Mouse (Mus musculus) MEL (cell line): ENCODE measurements around the gene Cfap58. TPM values are rescaled to one million over a fixed set of nuclear protein-coding genes. Genes with fewer than 3 reads are reported as not detected.

Experiments used
- DNase-seq: peaks from one replicate; pipeline ENCODE4 v3.0.0; 2011; ENCODE audit warnings: low read depth, low spot score
- H3K27ac ChIP-seq: 2 replicates; pipeline ENCODE4 v1.5.1; 2012; ENCODE audit warnings: low read depth, mild to moderate bottlenecking, control low read depth, low read length, moderate library complexity; ENCODE audit not compliant: control insufficient read depth
- H3K27me3 ChIP-seq, 2 experiments: fragments of 150-350 bp in 1 of 2; sonication (generic) in 1 of 2; 2 replicates each; pipeline ENCODE4 v1.6.1; 2012; ENCODE audit warnings: low read length in 2 of 2, mild to moderate bottlenecking in 2 of 2, improper control_type of control experiment in 1 of 2, moderate library complexity in 1 of 2; ENCODE audit not compliant: insufficient read depth in 2 of 2, control insufficient read depth in 1 of 2
- H3K36me3 ChIP-seq, 2 experiments: 2 replicates each; pipeline ENCODE4 v1.6.1; 2012 to 2014; ENCODE audit warnings: low read length in 2 of 2, improper control_type of control experiment in 1 of 2, inconsistent platforms in 1 of 2, mild to moderate bottlenecking in 1 of 2; ENCODE audit not compliant: insufficient read depth in 2 of 2, control insufficient read depth in 1 of 2
- H3K4me1 ChIP-seq, 2 experiments: fragments of 150-350 bp in 1 of 2; sonication (generic) in 1 of 2; 2 replicates each; pipeline ENCODE4 v1.6.1; 2012; ENCODE audit warnings: low read length in 2 of 2, improper control_type of control experiment in 1 of 2, mild to moderate bottlenecking in 1 of 2; ENCODE audit not compliant: insufficient read depth in 2 of 2, control insufficient read depth in 1 of 2
- H3K4me3 ChIP-seq, 2 experiments: fragments of 150-350 bp in 1 of 2; sonication (generic) in 1 of 2; 2 replicates each; pipeline ENCODE4 v1.5.1; 2012; ENCODE audit warnings: low read depth in 2 of 2, low read length in 2 of 2, mild to moderate bottlenecking in 2 of 2, moderate library complexity in 2 of 2, control low read depth in 1 of 2, improper control_type of control experiment in 1 of 2; ENCODE audit not compliant: control insufficient read depth in 1 of 2, insufficient read depth in 1 of 2
- H3K79me2 ChIP-seq: 2 replicates; pipeline ENCODE4 v1.6.1; 2012; ENCODE audit warnings: mild to moderate bottlenecking, low read length, moderate library complexity; ENCODE audit not compliant: control insufficient read depth, poor library complexity, insufficient read depth
- H3K9ac ChIP-seq: 2 replicates; pipeline ENCODE4 v1.6.1; 2012; ENCODE audit warnings: low read depth, mild to moderate bottlenecking, control low read depth, low read length, moderate library complexity; ENCODE audit not compliant: control insufficient read depth, poor library complexity, severe bottlenecking
- H3K9me3 ChIP-seq: fragments of 150-350 bp; sonication (generic); replicated peaks from 2 replicates; pipeline ENCODE4 v1.6.1; 2012; ENCODE audit warnings: mild to moderate bottlenecking, low read length, improper control_type of control experiment, moderate library complexity; ENCODE audit not compliant: insufficient read depth
- BHLHE40 ChIP-seq: IDR thresholded peaks from 2 replicates; pipeline ENCODE4 v1.6.1; 2012; ENCODE audit warnings: low read depth, mild to moderate bottlenecking, inconsistent platforms, low read length, improper control_type of control experiment, borderline replicate concordance
- CHD1 ChIP-seq: IDR thresholded peaks from 2 replicates; pipeline ENCODE4 v1.6.1; 2012; ENCODE audit warnings: low read depth, mild to moderate bottlenecking, inconsistent platforms, low read length, improper control_type of control experiment
- CHD2 ChIP-seq: IDR thresholded peaks from 2 replicates; pipeline ENCODE4 v1.6.1; 2011; ENCODE audit warnings: low read length, improper control_type of control experiment
- E2F4 ChIP-seq: IDR thresholded peaks from 2 replicates; pipeline ENCODE4 v1.6.1; 2011; ENCODE audit warnings: low read depth, low read length, improper control_type of control experiment, borderline replicate concordance
- ELF1 ChIP-seq: IDR thresholded peaks from 2 replicates; pipeline ENCODE4 v1.6.1; 2014; ENCODE audit warnings: low read depth, mild to moderate bottlenecking, inconsistent platforms, low read length, improper control_type of control experiment, moderate library complexity
- EP300 ChIP-seq, 2 experiments: IDR thresholded peaks; 2 replicates each; pipeline ENCODE4 v1.6.1; 2011; ENCODE audit warnings: improper control_type of control experiment in 2 of 2, low read length in 2 of 2, low read depth in 1 of 2, mild to moderate bottlenecking in 1 of 2
- ETS1 ChIP-seq: IDR thresholded peaks from 2 replicates; pipeline ENCODE4 v1.6.1; 2012; ENCODE audit warnings: low read depth, mild to moderate bottlenecking, inconsistent platforms, low read length, improper control_type of control experiment, moderate library complexity
- GABPA ChIP-seq: IDR thresholded peaks from 2 replicates; pipeline ENCODE4 v1.6.1; 2012; ENCODE audit warnings: low read depth, mild to moderate bottlenecking, inconsistent platforms, low read length, improper control_type of control experiment, moderate library complexity
- GATA1 ChIP-seq: IDR thresholded peaks from 2 replicates; pipeline ENCODE4 v1.6.1; 2011; ENCODE audit warnings: low read depth, low read length, improper control_type of control experiment
- JUND ChIP-seq: IDR thresholded peaks from 2 replicates; pipeline ENCODE4 v1.6.1; 2011; ENCODE audit warnings: low read depth, mild to moderate bottlenecking, improper control_type of control experiment, low read length
- KAT2A ChIP-seq: conservative IDR thresholded peaks from 2 replicates; pipeline ENCODE4 v1.6.1; 2012; ENCODE audit warnings: low read depth, low read length, improper control_type of control experiment, inconsistent platforms
- MAZ ChIP-seq: IDR thresholded peaks from 2 replicates; pipeline ENCODE4 v1.6.1; 2012; ENCODE audit warnings: low read depth, mild to moderate bottlenecking, inconsistent platforms, low read length, improper control_type of control experiment
- MYB ChIP-seq: IDR thresholded peaks from 2 replicates; pipeline ENCODE4 v1.6.1; 2011; ENCODE audit warnings: mild to moderate bottlenecking, low read depth, low read length, improper control_type of control experiment
- MYC ChIP-seq: IDR thresholded peaks from 2 replicates; pipeline ENCODE4 v1.6.1; 2011; ENCODE audit warnings: low read depth, mild to moderate bottlenecking, low read length, improper control_type of control experiment, moderate library complexity
- NELFE ChIP-seq: IDR thresholded peaks from 2 replicates; pipeline ENCODE4 v1.6.1; 2011; ENCODE audit warnings: low read depth, low read length, improper control_type of control experiment
- POLR2A ChIP-seq, 2 experiments: IDR thresholded peaks; 2 replicates each; pipeline ENCODE4 v1.6.1; 2011 to 2012; ENCODE audit warnings: low read length in 2 of 2, mild to moderate bottlenecking in 2 of 2, control low read depth in 1 of 2, improper control_type of control experiment in 1 of 2, low read depth in 1 of 2, moderate library complexity in 1 of 2; ENCODE audit not compliant: control insufficient read depth in 1 of 2, insufficient read depth in 1 of 2, poor library complexity in 1 of 2
- POLR2AphosphoS2 ChIP-seq: IDR thresholded peaks from 2 replicates; pipeline ENCODE4 v1.6.1; 2011; ENCODE audit warnings: low read length, improper control_type of control experiment
- POLR2AphosphoS5 ChIP-seq: IDR thresholded peaks from 2 replicates; pipeline ENCODE4 v1.6.1; 2012; ENCODE audit warnings: low read depth, borderline replicate concordance, mild to moderate bottlenecking, inconsistent platforms, low read length, moderate library complexity, mixed read lengths
- RAD21 ChIP-seq: IDR thresholded peaks from 2 replicates; pipeline ENCODE4 v1.6.1; 2011; ENCODE audit warnings: mild to moderate bottlenecking, low read depth, low read length, improper control_type of control experiment
- TAL1 ChIP-seq: IDR thresholded peaks from 2 replicates; pipeline ENCODE4 v1.6.1; 2012; ENCODE audit warnings: mild to moderate bottlenecking, inconsistent platforms, low read length, moderate library complexity, mixed read lengths
- TBP ChIP-seq: IDR thresholded peaks from 2 replicates; pipeline ENCODE4 v1.8.0; 2011; ENCODE audit warnings: low read depth, low read length, improper control_type of control experiment
- TCF12 ChIP-seq: IDR thresholded peaks from 2 replicates; pipeline ENCODE4 v1.6.1; 2014; ENCODE audit warnings: low read depth, mild to moderate bottlenecking, inconsistent platforms, low read length, improper control_type of control experiment, moderate library complexity
- UBTF ChIP-seq: IDR thresholded peaks from 2 replicates; pipeline ENCODE4 v1.6.1; 2012; ENCODE audit warnings: low read depth, mild to moderate bottlenecking, inconsistent platforms, low read length, improper control_type of control experiment, moderate library complexity, borderline replicate concordance; ENCODE audit not compliant: insufficient read depth
- USF1 ChIP-seq: IDR thresholded peaks from 2 replicates; pipeline ENCODE4 v1.6.1; 2014; ENCODE audit warnings: low read depth, mild to moderate bottlenecking, inconsistent platforms, low read length, improper control_type of control experiment, moderate library complexity
- USF2 ChIP-seq, 2 experiments: IDR thresholded peaks; 2 replicates each; pipeline ENCODE4 v1.6.1; 2011 to 2012; ENCODE audit warnings: improper control_type of control experiment in 2 of 2, low read length in 2 of 2, borderline replicate concordance in 1 of 2, inconsistent platforms in 1 of 2, low read depth in 1 of 2, mild to moderate bottlenecking in 1 of 2; ENCODE audit not compliant: insufficient read depth in 1 of 2
- ZC3H11A ChIP-seq: IDR thresholded peaks from 2 replicates; pipeline ENCODE4 v1.6.1; 2012; ENCODE audit warnings: low read depth, mild to moderate bottlenecking, inconsistent platforms, low read length, improper control_type of control experiment
- ZKSCAN1 ChIP-seq: IDR thresholded peaks from 2 replicates; pipeline ENCODE4 v1.6.1; 2012; ENCODE audit warnings: low read depth, mild to moderate bottlenecking, inconsistent platforms, low read length, improper control_type of control experiment, moderate library complexity
- polyA plus RNA-seq, 2 experiments: library from polyadenylated mRNA; stranded (reverse) in 1 of 2; unstranded in 1 of 2; fragments of >175 nt in 1 of 2; fragments of >200 nt in 1 of 2; gene quantifications; 2 replicates each; pipeline versions ENCODE4 v1.2.1 to v1.2.4; 2012; ENCODE audit warnings: low replicate concordance in 2 of 2, low read depth in 1 of 2; ENCODE audit not compliant: insufficient read length in 2 of 2, insufficient read depth in 1 of 2, missing spikeins in 1 of 2
- total RNA-seq: library from RNA; depleted of rRNA; stranded (reverse); fragments of 300-350 nt; gene quantifications from 2 replicates; pipeline ENCODE4 v1.2.3, GENCODE M21; 2012

Gene Cfap58
- total and polyA plus RNA-seq, 3 experiments, result not detected

GRCm38 (mm10) chr19:47890489-47891130, 46.9 kb upstream of the Cfap58 start:
- H3K4me3 ChIP-seq, result no peak overlapping the region

GRCm38 (mm10) chr19:47891562-47892312, 45.7 kb upstream of the Cfap58 start:
- Histone ChIP-seq H3K4me3 (no peak overlapping the region), H3K9me3 (no peaks in the 10 kb centered on the region), H3K9ac (no peak overlapping the region), H3K36me3 (no peaks in the 10 kb centered on the region), H3K4me1 (no peaks in the 10 kb centered on the region)
- no peak for TF ChIP-seq E2F4
- no peak for TF ChIP-seq ZC3H11A
- no peak for TF ChIP-seq CHD1
- no peak for TF ChIP-seq EP300 (IDR thresholded peaks at IDR 0.05; ENCODE audit: low read depth in 1 of 2, low read length in 2 of 2)
- TF ChIP-seq CHD2, result no peak
- TF ChIP-seq JUND, result no peak
- no peak for TF ChIP-seq ZKSCAN1
- TF ChIP-seq ETS1, result no peak
- TF ChIP-seq POLR2AphosphoS2, result no peak
- TF ChIP-seq MAZ, result no peak
- TF ChIP-seq USF2 (IDR thresholded peaks at IDR 0.05; ENCODE audit: borderline replicate concordance in 1 of 2, insufficient read depth in 1 of 2, low read depth in 1 of 2, low read length in 2 of 2), result no peak
- no peak for TF ChIP-seq RAD21
- TF ChIP-seq POLR2AphosphoS5, result no peak
- TF ChIP-seq MYB, result no peak
- no peak for TF ChIP-seq NELFE
- TF ChIP-seq, all 39 proteins: peak for 0
- DNase-seq, result no peak
- no peaks in the 10 kb centered on the region for H3K27me3 ChIP-seq
- no peak overlapping the region for H3K27ac ChIP-seq
- peaks cover 3% of the 10 kb centered on the region; the same call in 1 of the 2 replicates for H3K79me2 ChIP-seq

More at GRCm38 (mm10) chr19:47890489-47891130, 46.9 kb upstream of the Cfap58 start:
- H3K9ac ChIP-seq, result no peak overlapping the region
- TF ChIP-seq ELF1 (no peak), ETS1 (no peak), GABPA (no peak), NELFE (no peak), MYC (no peak), UBTF (no peak), ZC3H11A (no peak), GATA1 (no peak), EP300 (IDR thresholded peaks at IDR 0.05; ENCODE audit: low read depth in 1 of 2, low read length in 2 of 2) (no peak), JUND (no peak), TCF12 (no peak), TBP (no peak), POLR2A (IDR thresholded peaks at IDR 0.05; ENCODE audit: control insufficient read depth in 1 of 2, insufficient read depth in 1 of 2, low read depth in 1 of 2, low read length in 2 of 2, poor library complexity in 1 of 2) (no peak), E2F4 (no peak), TAL1 (no peak), BHLHE40 (no peak), USF1 (no peak), USF2 (IDR thresholded peaks at IDR 0.05; ENCODE audit: borderline replicate concordance in 1 of 2, insufficient read depth in 1 of 2, low read depth in 1 of 2, low read length in 2 of 2) (no peak), KAT2A (no peak), CHD2 (no peak)
- TF ChIP-seq, all 39 proteins: peak for 0
- H3K79me2 ChIP-seq, result no peaks in the 10 kb centered on the region
- H3K4me1 ChIP-seq, result no peaks in the 10 kb centered on the region
- no peaks in the 10 kb centered on the region for H3K9me3 ChIP-seq
- no peaks in the 10 kb centered on the region for H3K36me3 ChIP-seq
- no peaks in the 10 kb centered on the region for H3K27me3 ChIP-seq
- no peak overlapping the region for H3K27ac ChIP-seq
- DNase-seq, result no peak
